ENCODE assay signal across 8 mouse cellular contexts in the genomic region with DNA sequence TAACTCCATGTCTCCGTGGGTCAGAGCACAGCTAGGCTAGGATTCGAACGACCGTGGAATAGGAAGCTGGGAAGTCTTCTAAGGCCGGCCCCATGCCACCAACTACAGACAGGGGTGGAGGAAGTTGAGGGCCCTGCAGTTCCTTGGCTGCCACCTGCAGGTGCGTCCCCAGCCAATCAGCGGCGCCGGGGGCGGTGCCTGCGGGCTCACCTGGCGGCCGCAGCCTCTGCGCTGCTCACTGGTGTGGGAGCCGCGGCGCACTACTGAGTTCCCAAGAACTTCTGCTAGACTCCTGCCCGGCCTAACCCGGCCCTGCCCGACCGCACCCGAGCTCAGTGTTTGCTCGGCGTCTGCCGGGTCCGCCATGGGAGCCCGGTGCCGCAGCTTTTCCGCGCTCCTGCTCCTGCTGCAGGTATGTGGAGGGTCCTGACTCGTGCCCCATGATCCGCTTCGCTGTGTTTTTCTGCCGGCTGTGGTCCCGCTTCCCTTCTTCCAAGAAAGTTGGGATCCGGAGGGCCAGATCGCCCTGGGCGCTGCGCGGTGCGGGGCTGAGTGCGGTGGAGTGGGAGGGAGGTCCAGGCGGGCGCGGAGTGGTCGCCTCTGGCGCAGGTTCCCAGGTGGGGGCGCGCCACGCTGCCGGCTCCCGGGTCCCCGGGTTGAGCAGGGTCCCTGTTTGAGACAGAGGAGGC. TPM values are rescaled to one million over a fixed set of nuclear protein-coding genes. Genes with fewer than 3 reads are reported as not detected.
DNase-seq lines count a peak whose midpoint lies in the region; ATAC-seq and TF ChIP-seq lines count a peak whose summit lies in the region.

A gene (plus strand): TSS at position 221 of the 689 bp plus-strand sequence.

- 0 out of 2 replicates have a peak within 1 kb of the TSS, but pooled peaks have one; percentile 23 for H3K9ac ChIP-seq in heart, embryonic 11.5 days (ENCODE audit: low read depth, low read length)
- peak within 1 kb of the TSS; percentile 61 for H3K9ac ChIP-seq in kidney, embryonic 14.5 days (ENCODE audit: low read depth, low read length)
- H3K9ac ChIP-seq in neural tube, embryonic 15.5 days (replicated peaks): peak within 1 kb of the TSS; percentile 29

- H3K4me2 ChIP-seq in heart, embryonic 11.5 days: peak within 1 kb of the TSS; percentile 89
- peak within 1 kb of the TSS; percentile 58 for H3K4me2 ChIP-seq in kidney, embryonic 14.5 days (replicated peaks; ENCODE audit: low read depth, low read length)
- H3K4me2 ChIP-seq in neural tube, embryonic 15.5 days: peak within 1 kb of the TSS; percentile 80

- peak within 1 kb of the TSS; percentile 45 for H3K4me3 ChIP-seq in brown adipose tissue, adult 24 weeks (ENCODE audit: insufficient read depth, low read depth, low read length)
- peak within 1 kb of the TSS; percentile 54 for H3K4me3 ChIP-seq in heart, embryonic 11.5 days (ENCODE audit: low read depth, low read length)
- peak within 1 kb of the TSS; percentile 49 for H3K4me3 ChIP-seq in kidney, embryonic 14.5 days (ENCODE audit: low read length)
- peak within 1 kb of the TSS; percentile 72 for H3K4me3 ChIP-seq in lung, adult 2 months (replicated peaks; ENCODE audit: extremely low read depth, low read depth, low read length)
- peak within 1 kb of the TSS; percentile 44 for H3K4me3 ChIP-seq in neural tube, embryonic 15.5 days (replicated peaks)

- under 1% methylated on average over 53 of the region's 53 CpGs for WGBS in heart, embryonic 11.5 days (ENCODE audit: insufficient replicate concordance)
- under 1% methylated on average over 52 of the region's 53 CpGs for WGBS in kidney, embryonic 14.5 days
- 1% methylated on average over 53 of the region's 53 CpGs for WGBS in lung, adult 2 months
- WGBS in neural tube, embryonic 15.5 days: under 1% methylated on average over 53 of the region's 53 CpGs

- no peaks in the 10 kb centered on the region for H3K36me3 ChIP-seq in heart, embryonic 11.5 days (ENCODE audit: control insufficient read depth, insufficient read depth, low read length)
- no peaks in the 10 kb centered on the region for H3K36me3 ChIP-seq in kidney, embryonic 14.5 days (ENCODE audit: control insufficient read depth, insufficient read depth, low read length)
- no peaks in the 10 kb centered on the region for H3K36me3 ChIP-seq in neural tube, embryonic 15.5 days

- H3K27ac ChIP-seq in brown adipose tissue, adult 24 weeks (replicated peaks; ENCODE audit: low read depth, low read length): no peak within 1 kb of the TSS
- no peak within 1 kb of the TSS for H3K27ac ChIP-seq in heart, embryonic 11.5 days (ENCODE audit: low read depth, low read length)
- H3K27ac ChIP-seq in kidney, embryonic 14.5 days (ENCODE audit: low read depth, low read length): peak within 1 kb of the TSS; percentile 60
- no peak within 1 kb of the TSS for H3K27ac ChIP-seq in neural tube, embryonic 15.5 days (replicated peaks)

- no peak; the same call in 1 of the 2 replicates for ATAC-seq in heart, embryonic 11.5 days (replicated peaks; ENCODE audit: insufficient number of reproducible peaks, low FRiP score, low TSS enrichment)
- peak; percentile 83 for ATAC-seq in kidney, embryonic 14.5 days (ENCODE audit: low FRiP score, low TSS enrichment)
- no peak; the same call in 1 of the 2 replicates for ATAC-seq in neural tube, embryonic 15.5 days (ENCODE audit: low FRiP score)

- peaks cover 63% of the 10 kb centered on the region for H3K27me3 ChIP-seq in heart, embryonic 11.5 days (ENCODE audit: control insufficient read depth, insufficient read depth, low read length)
- peaks cover 31% of the 10 kb centered on the region for H3K27me3 ChIP-seq in kidney, embryonic 14.5 days (ENCODE audit: control insufficient read depth, insufficient read depth, low read length)
- H3K27me3 ChIP-seq in neural tube, embryonic 15.5 days (replicated peaks): peaks cover 54% of the 10 kb centered on the region

- TF ChIP-seq POLR2A in lung, adult 2 months (IDR thresholded peaks at IDR 0.05; ENCODE audit: borderline replicate concordance, extremely low read depth, low read depth, low read length): peak; percentile 79; the same call in 1 of the 2 replicates

- DNase-seq in heart, adult 11 months: peak; percentile 88
- DNase-seq in heart, postnatal 25 days (ENCODE audit: low spot score): no peak
- DNase-seq in lung, adult 2 months: peak; percentile 87
- DNase-seq in thymus, postnatal 4 days: peak; percentile 76

- H3K4me1 ChIP-seq in brown adipose tissue, adult 24 weeks (ENCODE audit: control insufficient read depth, insufficient read depth, insufficient read length, low read length): peaks cover 4% of the 10 kb centered on the region; the same call in 1 of the 2 replicates
- H3K4me1 ChIP-seq in heart, embryonic 11.5 days (ENCODE audit: control insufficient read depth, insufficient read depth, low read length): 0 out of 2 replicates have a peak, but pooled peaks cover 6% of the 10 kb centered on the region
- peaks cover 14% of the 10 kb centered on the region; the same call in 1 of the 2 replicates for H3K4me1 ChIP-seq in kidney, embryonic 14.5 days (ENCODE audit: control insufficient read depth, insufficient read depth, low read length)
- H3K4me1 ChIP-seq in lung, adult 2 months (ENCODE audit: control insufficient read depth, insufficient read depth, low read length): peaks cover 4% of the 10 kb centered on the region; the same call in 1 of the 2 replicates
- peaks cover 21% of the 10 kb centered on the region for H3K4me1 ChIP-seq in neural tube, embryonic 15.5 days

- intact Hi-C loops in heart, postnatal 25 days (cut with DNase I): no loop called here

- no peak for TF ChIP-seq CTCF in lung, adult 2 months (IDR thresholded peaks at IDR 0.05; ENCODE audit: insufficient read depth, low read length)

- no peaks in the 10 kb centered on the region for H3K9me3 ChIP-seq in heart, embryonic 11.5 days (replicated peaks; ENCODE audit: control insufficient read depth, low read length)
- no peaks in the 10 kb centered on the region for H3K9me3 ChIP-seq in kidney, embryonic 14.5 days (ENCODE audit: control insufficient read depth, low read length)
- no peaks in the 10 kb centered on the region for H3K9me3 ChIP-seq in neural tube, embryonic 15.5 days (replicated peaks)

RNA-seq across cellular contexts. Expression of the gene that starts here (rescaled TPM):
- total RNA-seq in heart, postnatal 25 days (2021): under 1 TPM; 0.06 to 0.08 TPM
- polyA plus RNA-seq in brown adipose tissue, adult 24 weeks (2012; ENCODE audit: insufficient read depth, insufficient read length, missing spikeins): not detected in 2 replicates
- polyA plus RNA-seq in heart, embryonic 11.5 days (2014; fragmentation: Nextera tagmentation; extraction: Ambion mirVana): 1.4 and 1.7 TPM in 2 replicates
- 31.5 and 88.4 TPM in 2 replicates for polyA plus RNA-seq in kidney, embryonic 14.5 days (2014; fragmentation: Nextera tagmentation; extraction: Ambion mirVana)
- 124 and 140 TPM in 2 replicates for polyA plus RNA-seq in lung, adult 2 months (2012; rRNA removed)
- polyA plus RNA-seq in neural tube, embryonic 15.5 days (2015; fragmentation: Nextera tagmentation; extraction: Ambion mirVana): 1.9 and 21.6 TPM in 2 replicates
